Mouse (Mus musculus) large intestine, adult 2 months (tissue): ENCODE data around the gene BC107364. TPM values are rescaled to one million over a fixed set of nuclear protein-coding genes. Genes with fewer than 3 reads are reported as not detected.
"Not testable (repeated sequence)": the region's sequence is repeated elsewhere in the genome, so short reads cannot be mapped to it uniquely, and the experiment has no call there.

ENCODE experiments used
- DNase-seq: peaks from one replicate; pipeline ENCODE4 v3.0.0-alpha.2; 2012; ENCODE audit warnings: low read depth, low spot score
- WGBS: fragments of 180-500 bp; shearing (Covaris S2); methylation state at CpG from one replicate; pipeline ENCODE4 v1.1.7; 2018; 5-methylcytosine and 5-hydroxymethylcytosine counted together
- polyA plus RNA-seq: library from polyadenylated mRNA; depleted of rRNA; stranded (reverse); fragments of >200 nt; gene quantifications from 2 replicates; pipeline ENCODE4 v1.2.3, GENCODE M21; 2012

The BC107364 gene
- polyA plus RNA-seq, 1 experiment, result not detected

- DNase-seq, result no peak
- 74% methylated on average over 7 of the region's 7 CpGs for WGBS
Measured at GRCm38 (mm10) chr3:96417850-96418815, 34.0 kb downstream of the BC107364 start.

DNA sequence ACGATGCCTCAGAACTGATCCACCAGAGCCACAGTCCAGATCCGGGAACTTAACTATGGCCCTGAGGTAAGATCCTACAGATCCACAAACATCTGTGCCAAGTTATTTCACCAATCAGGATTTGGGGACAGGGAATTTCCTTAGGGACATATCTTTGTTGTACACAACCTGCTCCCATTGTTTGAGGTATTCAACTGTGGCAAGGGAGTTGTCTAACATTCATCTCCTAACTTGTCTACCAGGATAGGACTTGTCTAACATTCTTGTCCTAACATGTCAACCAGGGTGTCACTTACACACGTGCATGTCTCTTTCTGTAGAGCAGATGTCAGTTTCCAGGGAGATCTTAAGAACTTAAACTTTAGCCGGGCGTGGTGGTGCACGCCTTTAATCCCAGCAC lies 35.5 kb downstream of the BC107364 start:
- 93% methylated on average over 6 of the region's 6 CpGs for WGBS
- DNase-seq, result no peak

DNA sequence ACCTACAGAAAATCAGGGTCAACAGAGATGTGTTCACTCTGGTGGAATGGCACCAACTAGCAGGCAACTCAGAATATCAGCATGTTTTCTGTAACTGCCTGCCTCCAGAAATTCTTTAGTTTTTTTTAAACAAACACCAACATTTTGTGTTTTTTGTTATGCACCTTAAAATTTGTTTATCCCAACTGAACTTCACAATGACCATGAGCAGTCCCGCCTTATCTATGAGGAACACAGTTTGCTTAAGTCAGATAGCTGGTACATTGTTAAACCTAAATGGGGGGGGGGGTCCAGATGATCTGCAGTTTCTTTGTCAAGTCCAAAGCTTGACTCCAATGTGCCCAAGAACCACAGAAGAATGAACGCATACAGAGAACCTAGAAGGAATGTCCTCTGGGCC lies 36.0 kb downstream of the BC107364 start:
- WGBS, result 91% methylated on average over 2 of the region's 2 CpGs
- DNase-seq, result no peak

GRCm38 (mm10) chr3:96414951-96415327 lies 37.2 kb downstream of the BC107364 start:
- WGBS, result 52% methylated on average over 7 of the region's 7 CpGs
- DNase-seq, result no peak

DNA sequence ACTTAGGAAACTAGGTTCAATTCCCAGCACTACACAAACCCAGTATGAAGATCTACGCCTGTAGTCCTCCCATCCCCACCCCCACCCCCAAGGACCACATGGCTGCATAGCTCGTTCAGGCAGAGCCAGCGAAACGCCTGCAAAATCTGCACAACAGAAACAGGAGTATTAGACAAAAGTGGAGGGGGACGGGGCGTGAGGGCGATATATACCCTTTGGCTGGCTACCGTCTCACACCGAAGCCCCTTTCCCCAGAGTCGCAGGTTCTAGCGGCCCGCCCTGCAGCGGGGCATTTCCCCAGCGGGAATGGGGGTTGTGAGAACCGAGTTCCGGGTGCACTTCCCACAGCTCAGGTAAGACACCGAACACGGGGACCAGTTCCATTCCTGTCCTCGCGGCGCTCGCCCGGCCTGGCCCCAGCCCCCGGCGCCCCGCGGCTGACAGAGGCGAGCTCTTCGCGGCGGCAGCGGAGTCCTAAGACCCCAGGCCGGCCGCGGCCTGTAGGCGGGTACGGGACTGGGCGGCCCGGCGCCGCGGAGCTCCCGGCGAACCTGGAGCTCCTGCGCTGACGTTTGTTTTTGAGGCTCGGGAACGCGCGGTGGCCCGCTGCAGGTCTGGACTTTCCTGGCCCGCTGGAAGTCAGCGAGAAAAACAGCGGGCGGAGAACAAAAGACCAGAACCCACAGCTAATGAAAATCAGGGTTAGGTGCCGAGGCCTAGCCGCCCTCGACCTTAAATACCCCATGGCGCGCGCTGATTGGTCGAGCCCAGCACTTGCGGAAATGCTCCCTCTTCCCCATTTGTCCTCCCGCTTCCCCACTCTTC lies 37.8 kb downstream of the BC107364 start:
- WGBS, result 3% methylated on average over 64 of the region's 64 CpGs
- peak; percentile 44 for DNase-seq

DNA sequence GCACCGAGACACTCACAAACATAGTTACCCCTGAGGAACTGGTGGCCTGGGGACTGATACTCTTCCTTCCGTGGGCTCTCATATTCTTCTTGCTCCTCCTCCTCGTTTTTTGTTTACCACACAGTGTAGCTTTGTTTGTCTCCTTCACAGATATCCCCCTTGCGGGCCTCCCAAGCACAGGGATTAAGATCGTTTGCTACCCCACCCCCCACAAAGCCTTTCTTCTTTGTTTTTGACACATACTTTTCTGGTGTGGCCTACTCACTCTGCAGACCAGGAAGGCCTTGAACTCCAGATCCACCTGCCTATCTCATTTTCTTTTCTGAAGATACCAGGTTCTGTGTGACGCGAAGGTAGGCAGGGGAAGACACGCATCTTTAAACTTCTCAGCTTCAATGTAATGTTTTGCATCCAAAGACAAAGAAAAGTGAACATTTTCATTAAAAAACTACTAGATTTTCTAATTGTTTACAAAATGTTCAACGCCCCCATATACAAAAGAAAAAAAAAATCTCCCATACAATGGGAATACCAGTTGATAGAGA lies 38.5 kb downstream of the BC107364 start:
- WGBS, result 88% methylated on average over 9 of the region's 9 CpGs
- no peak for DNase-seq

DNA sequence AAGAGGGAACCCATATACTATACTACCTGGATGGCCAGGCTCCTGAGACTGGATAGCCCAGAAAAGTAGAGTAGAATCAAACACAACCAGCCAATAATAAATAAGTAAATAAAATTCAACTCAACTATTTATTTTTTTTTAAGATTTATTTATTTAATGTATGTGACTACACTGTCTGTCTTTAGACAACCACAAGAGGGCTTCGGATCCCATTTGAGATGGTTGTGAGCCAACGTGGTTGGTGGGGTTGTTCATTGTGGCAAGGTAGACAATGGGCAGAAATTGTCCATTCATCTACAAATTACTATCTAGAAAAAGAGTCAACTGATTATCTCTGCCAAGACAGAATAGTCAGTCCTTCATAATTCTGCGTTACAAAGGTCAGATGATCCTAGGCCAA lies 40.3 kb downstream of the BC107364 start:
- WGBS, result 89% methylated on average over 3 of the region's 3 CpGs
- no peak for DNase-seq

- DNase-seq, result no peak
- 77% methylated on average over 5 of the region's 5 CpGs for WGBS
Measured at GRCm38 (mm10) chr3:96410966-96411365, 41.1 kb downstream of the BC107364 start.

- 9% methylated on average over 31 of the region's 31 CpGs for WGBS
- no peak for DNase-seq
Measured at GRCm38 (mm10) chr3:96409701-96410246, 42.3 kb downstream of the BC107364 start.

DNA sequence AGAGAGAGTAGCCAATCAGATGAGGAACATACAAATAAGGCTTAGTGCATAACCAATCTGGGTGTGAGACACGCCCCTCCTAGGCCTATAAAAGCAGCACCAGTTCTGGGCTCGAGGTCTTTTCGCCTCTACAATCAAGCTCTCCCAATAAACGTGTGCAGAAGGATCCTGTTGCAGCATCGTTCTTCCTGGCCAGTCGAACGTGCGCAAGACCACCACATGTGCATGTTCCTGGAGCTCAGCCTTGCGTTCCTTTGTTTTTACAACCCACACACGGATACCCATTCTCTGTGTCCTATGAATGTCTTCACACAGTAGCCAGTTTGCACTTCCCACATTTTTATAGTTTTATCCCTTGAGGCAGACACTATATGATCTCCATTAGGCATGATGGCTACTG lies 44.0 kb downstream of the BC107364 start:
- not testable (repeated sequence) for DNase-seq
- 87% methylated on average over 10 of the region's 10 CpGs for WGBS

DNA sequence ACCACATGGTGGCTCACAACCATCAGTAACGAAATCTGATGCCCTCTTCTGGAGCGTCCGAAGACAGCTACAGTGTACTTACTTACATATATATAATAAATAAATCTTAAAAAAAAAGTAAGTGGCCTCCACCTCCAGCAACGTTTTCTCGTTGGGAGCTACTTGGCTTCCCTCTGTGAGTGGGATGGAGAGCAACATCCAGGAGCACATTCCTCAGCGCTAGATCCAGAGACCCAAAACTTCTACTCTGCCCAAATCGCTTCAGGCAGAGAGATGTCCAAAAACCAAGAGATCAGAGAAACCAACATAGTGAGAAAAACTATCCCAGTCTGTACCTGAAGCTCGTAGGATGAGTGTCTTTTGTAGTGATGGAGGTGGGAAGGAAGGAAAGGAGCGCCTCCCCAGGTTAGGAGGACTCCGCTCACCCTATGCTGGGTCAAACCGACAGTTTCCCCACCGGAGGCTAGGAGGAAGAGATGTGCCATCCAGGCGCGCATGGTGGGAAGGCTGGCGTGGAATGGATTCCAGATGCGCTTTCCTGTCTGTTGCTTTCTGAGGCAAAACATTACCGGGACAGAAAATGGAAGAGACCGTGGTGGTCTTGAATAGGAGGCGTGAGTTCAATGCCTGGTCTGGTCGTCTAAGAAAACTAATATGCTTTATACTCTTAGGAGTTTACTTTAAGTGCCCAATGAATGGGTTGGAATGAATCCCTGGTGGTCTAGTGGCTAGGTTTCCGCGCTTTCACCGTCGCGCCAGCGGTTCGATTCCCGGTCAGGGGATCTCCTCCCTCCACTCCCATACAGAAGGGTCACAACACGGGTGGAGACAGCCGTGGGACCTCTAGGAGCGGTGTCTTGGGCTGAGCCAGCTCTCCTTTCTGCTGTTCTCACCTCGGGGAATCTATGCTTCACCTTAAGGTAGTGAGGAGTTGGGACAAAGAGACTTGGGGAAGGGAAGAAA lies 46.3 kb downstream of the BC107364 start:
- no peak for DNase-seq
- WGBS, result 62% methylated on average over 32 of the region's 32 CpGs

DNA sequence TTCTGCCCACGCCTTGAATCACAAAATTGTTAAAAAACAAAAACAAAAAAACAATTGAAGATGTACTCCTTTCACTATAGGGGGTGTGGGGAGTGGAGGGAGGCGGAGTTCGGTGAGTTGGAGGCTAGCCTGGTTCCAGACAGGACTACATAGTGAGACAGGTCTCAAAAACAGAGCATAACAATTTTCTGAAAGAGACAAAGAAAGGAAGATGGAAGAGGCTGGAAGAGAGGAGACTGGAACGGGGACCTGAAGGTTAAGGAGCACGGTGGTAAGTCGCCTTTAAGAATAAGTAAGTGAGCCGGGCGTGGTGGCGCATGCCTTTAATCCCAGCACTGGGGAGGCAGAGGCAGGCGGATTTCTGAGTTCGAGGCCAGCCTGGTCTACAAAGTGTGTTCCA lies 47.1 kb downstream of the BC107364 start:
- no peak for DNase-seq
- WGBS, result 28% methylated on average over 11 of the region's 11 CpGs

GRCm38 (mm10) chr3:96404450-96404849 lies 47.7 kb downstream of the BC107364 start:
- WGBS, result 6% methylated on average over 26 of the region's 26 CpGs
- no peak for DNase-seq

- WGBS, result 6% methylated on average over 1 of the region's 1 CpGs
- no peak for DNase-seq
Measured at GRCm38 (mm10) chr3:96403016-96403415, 49.1 kb downstream of the BC107364 start.

DNA sequence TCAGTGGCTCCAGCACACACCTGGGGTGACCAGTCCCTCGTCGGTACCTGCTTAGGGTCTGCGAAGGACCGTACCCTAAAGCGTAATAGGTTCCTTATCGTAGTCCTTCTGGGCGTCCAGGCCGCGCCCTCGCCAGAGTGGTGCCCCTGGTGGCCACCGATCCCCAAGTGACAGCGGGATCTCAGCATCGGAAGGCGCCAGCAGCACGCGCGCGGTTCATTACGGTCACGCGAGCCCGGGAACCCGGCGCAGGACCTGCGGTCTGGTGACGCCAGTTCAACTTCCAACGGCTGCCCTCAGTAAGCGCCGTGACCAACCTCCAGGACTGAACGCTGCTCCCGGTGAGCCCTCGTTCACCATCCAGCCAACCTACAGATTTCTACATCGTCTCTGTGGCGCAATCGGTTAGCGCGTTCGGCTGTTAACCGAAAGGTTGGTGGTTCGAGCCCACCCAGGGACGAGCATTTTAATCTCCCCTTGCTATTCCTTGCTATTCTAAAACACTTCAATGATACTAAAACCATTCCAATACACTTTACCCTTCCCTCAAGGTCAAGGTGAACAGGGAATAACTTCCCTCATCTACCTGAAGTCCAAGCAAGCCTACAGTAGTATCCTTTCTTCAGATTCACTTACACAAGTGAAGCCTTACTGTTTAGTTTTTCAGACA lies 50.1 kb downstream of the BC107364 start:
- 5% methylated on average over 41 of the region's 41 CpGs for WGBS
- no peak for DNase-seq

DNA sequence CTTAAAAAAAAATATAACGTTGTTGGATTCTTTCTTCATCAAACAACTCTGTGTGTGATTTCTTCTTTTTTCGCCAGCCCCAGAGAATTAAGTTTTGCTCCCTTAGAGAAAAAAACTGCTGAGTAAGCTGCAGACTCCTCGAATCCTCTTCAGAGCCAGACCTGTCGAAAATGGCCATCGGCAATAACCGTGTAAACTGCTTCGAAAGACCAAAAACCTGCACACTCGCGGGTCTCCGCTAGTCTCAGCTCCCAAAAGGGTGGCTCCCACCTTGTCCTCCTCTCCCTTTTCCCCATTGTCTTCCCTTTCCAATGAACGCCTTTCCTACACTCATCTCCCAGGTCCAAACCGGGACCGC lies 50.7 kb downstream of the BC107364 start:
- DNase-seq, result no peak
- 5% methylated on average over 13 of the region's 13 CpGs for WGBS

- 5% methylated on average over 5 of the region's 5 CpGs for WGBS
- DNase-seq, result no peak
Measured at GRCm38 (mm10) chr3:96398911-96399310, 53.2 kb downstream of the BC107364 start.

DNA sequence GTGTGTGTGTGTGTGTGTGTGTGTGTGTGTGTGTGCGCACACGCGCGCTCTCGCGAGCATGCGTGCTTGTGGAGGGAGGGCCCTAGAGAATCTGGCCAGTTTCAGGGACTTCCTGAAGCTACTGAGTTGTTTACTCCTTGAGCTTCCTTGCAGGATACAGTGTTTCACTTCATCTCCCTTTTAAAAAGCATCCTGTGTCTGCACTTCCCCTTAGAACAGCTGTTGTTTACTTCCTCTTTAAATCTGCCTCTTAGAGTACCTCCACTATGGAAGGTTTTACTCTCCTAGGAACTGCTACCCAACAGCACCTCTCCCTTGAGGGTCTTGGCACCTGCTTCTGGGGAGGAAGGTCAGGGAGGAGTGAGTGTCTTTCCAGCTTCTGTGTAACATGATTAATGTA lies 55.2 kb downstream of the BC107364 start:
- WGBS, result 88% methylated on average over 7 of the region's 7 CpGs
- no peak for DNase-seq

- not testable (repeated sequence) for DNase-seq
- WGBS, result no CpG with 5 or more reads among the region's 18 CpGs
Measured at GRCm38 (mm10) chr3:96387202-96387601, 64.9 kb downstream of the BC107364 start.
